Mouse (Mus musculus) bone marrow, adult 2 months (tissue): ENCODE data around the gene Umodl1. TPM values are rescaled to one million over a fixed set of nuclear protein-coding genes. Genes with fewer than 3 reads are reported as not detected.

Source experiments
- H3K27ac ChIP-seq: fragments of 200-500 bp; 2 replicates; pipeline ENCODE4 v1.5.1; 2012; ENCODE audit warnings: low read depth, mild to moderate bottlenecking, control low read depth, inconsistent platforms, low read length; ENCODE audit not compliant: control insufficient read depth, poor library complexity, insufficient read depth
- H3K4me1 ChIP-seq: fragments of 200-500 bp; 2 replicates; pipeline ENCODE4 v1.6.1; 2011; ENCODE audit warnings: low read length; ENCODE audit not compliant: control insufficient read depth, insufficient read depth
- H3K4me3 ChIP-seq: fragments of 200-500 bp; replicated peaks from 2 replicates; pipeline ENCODE3; 2011; ENCODE audit warnings: mild to moderate bottlenecking, low read depth, low read length, control low read depth; ENCODE audit not compliant: control insufficient read depth
- CTCF ChIP-seq: fragments of 200-500 bp; IDR thresholded peaks from 2 replicates; pipeline ENCODE4 v1.5.1; 2011; ENCODE audit warnings: low read length, control low read depth; ENCODE audit not compliant: control insufficient read depth, insufficient read depth
- POLR2A ChIP-seq: fragments of 200-500 bp; IDR thresholded peaks from 2 replicates; pipeline ENCODE4 v1.6.1; 2011; ENCODE audit warnings: low read depth, mild to moderate bottlenecking, control low read depth, low read length, borderline replicate concordance; ENCODE audit not compliant: control insufficient read depth
- WGBS: fragments of 180-500 bp; shearing (Covaris S2); methylation state at CpG from one replicate; pipeline ENCODE4 v1.1.7; 2018; 5-methylcytosine and 5-hydroxymethylcytosine counted together
- polyA plus RNA-seq: library from polyadenylated mRNA; stranded (reverse); fragments of >200 nt; gene quantifications from 2 replicates; pipeline ENCODE4 v1.2.4, GENCODE M21; 2011; ENCODE audit warnings: low replicate concordance; ENCODE audit not compliant: missing spikeins, insufficient read depth, insufficient read length

The Umodl1 gene
- polyA plus RNA-seq, 1 experiment, result not detected

DNA sequence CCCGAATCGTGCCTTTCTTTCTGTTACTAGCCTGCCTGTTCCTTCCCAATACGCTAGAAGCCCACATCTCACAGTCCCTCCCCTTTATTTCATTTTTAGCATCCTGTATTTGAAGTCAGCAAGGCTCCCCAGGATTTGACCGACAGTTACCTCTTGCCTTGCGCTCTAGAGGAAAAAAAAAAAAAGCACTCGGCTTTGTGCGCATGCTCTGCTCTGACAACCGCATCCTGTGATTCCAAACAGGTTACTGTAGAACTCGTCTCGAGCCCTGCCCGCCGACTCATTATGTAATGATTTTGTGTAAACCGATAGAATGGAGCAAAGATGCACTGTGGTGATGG is 104.3 kb downstream of the Umodl1 start:
- peak overlapping the region; percentile 81; the same call in 1 of the 2 replicates for H3K27ac ChIP-seq
- peak overlapping the region; percentile 94 for H3K4me3 ChIP-seq
- under 1% methylated on average over 13 of the region's 13 CpGs for WGBS
- TF ChIP-seq POLR2A (no peak), CTCF (no peak)
- H3K4me1 ChIP-seq, result peaks cover 12% of the 10 kb centered on the region

DNA sequence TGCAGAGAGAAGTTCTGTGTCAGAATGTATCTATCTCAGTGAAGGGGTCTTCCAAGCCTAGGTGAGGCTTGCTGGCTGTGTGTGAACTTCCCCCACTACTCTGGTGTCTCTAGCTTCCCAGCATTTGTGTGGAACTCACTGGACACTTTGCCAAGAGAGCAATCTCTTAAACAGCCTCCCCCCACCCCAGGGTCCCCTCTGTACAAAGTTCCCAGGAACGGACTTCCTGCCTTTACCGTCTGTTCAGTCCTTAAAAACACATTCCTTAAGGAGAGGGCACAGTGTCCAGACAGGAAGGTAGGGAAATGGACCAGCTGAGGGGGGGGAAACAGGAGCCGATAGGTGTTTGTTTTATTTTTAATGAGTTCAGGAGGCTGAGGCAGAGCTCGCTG is 105.8 kb downstream of the Umodl1 start:
- TF ChIP-seq CTCF, result no peak
- TF ChIP-seq POLR2A, result no peak
- WGBS, result 37% methylated on average over 4 of the region's 4 CpGs
- peaks cover 12% of the 10 kb centered on the region for H3K4me1 ChIP-seq
- no peak overlapping the region for H3K27ac ChIP-seq
- H3K4me3 ChIP-seq, result no peak overlapping the region

Other genes with a start within 250 kb of the Umodl1 start
- gene Glp1r, start 52.8 kb upstream of the Umodl1 start, polyA plus RNA-seq, result 0.35 TPM in 1 of 2 replicates, not detected in the other
- gene Abcg1, start 103.0 kb downstream of the Umodl1 start, polyA plus RNA-seq, result 5.2 and 10.4 TPM in 2 replicates
- not detected in 2 replicates for gene Tff3, start 175.0 kb downstream of the Umodl1 start, polyA plus RNA-seq
- gene Tff2, start 189.6 kb downstream of the Umodl1 start, polyA plus RNA-seq, result not detected in 2 replicates
- gene Tff1, start 210.6 kb downstream of the Umodl1 start, polyA plus RNA-seq, result not detected in 2 replicates
- gene Tmprss3, start 244.3 kb downstream of the Umodl1 start, polyA plus RNA-seq, result 4.2 and 4.3 TPM in 2 replicates